Mouse (Mus musculus) neural tube, embryonic 13.5 days (tissue): Measurements from ENCODE around the gene Ncapd3. TPM values are rescaled to one million over a fixed set of nuclear protein-coding genes. Genes with fewer than 3 reads are reported as not detected.

ENCODE experiments used
- ATAC-seq: fragments of 200-750 bp; cut with Nextera tagmentation; 2 replicates; pipeline ENCODE4 v1.8.0; 2017; ENCODE audit warnings: low read depth, mild to moderate bottlenecking, moderate TSS enrichment, moderate library complexity
- H3K27ac ChIP-seq: fragments of 300-500 bp; sonication (generic); replicated peaks from 2 replicates; pipeline ENCODE4 v1.5.1; 2015; ENCODE audit warnings: moderate library complexity, mild to moderate bottlenecking, inconsistent platforms
- H3K27me3 ChIP-seq: fragments of 300-500 bp; sonication (generic); 2 replicates; pipeline ENCODE4 v1.6.1; 2015; ENCODE audit warnings: mild to moderate bottlenecking, inconsistent platforms
- H3K36me3 ChIP-seq: fragments of 300-500 bp; sonication (generic); 2 replicates; pipeline ENCODE4 v1.6.1; 2015; ENCODE audit warnings: mild to moderate bottlenecking, inconsistent platforms
- H3K4me1 ChIP-seq: fragments of 300-500 bp; sonication (generic); replicated peaks from 2 replicates; pipeline ENCODE4 v1.6.1; 2015; ENCODE audit warnings: inconsistent platforms
- H3K4me2 ChIP-seq: fragments of 300-500 bp; sonication (generic); 2 replicates; pipeline ENCODE4 v1.6.1; 2015; ENCODE audit warnings: inconsistent platforms, mild to moderate bottlenecking, moderate library complexity
- H3K4me3 ChIP-seq: fragments of 300-500 bp; sonication (generic); 2 replicates; pipeline ENCODE4 v1.5.1; 2015; ENCODE audit warnings: mild to moderate bottlenecking, inconsistent platforms
- H3K9ac ChIP-seq: fragments of 300-500 bp; sonication (generic); 2 replicates; pipeline ENCODE4 v1.6.1; 2015; ENCODE audit warnings: moderate library complexity, mild to moderate bottlenecking, inconsistent platforms
- H3K9me3 ChIP-seq: fragments of 300-500 bp; sonication (generic); 2 replicates; pipeline ENCODE4 v1.6.1; 2016; ENCODE audit warnings: inconsistent platforms
- WGBS: fragments of 180-500 bp; shearing (Covaris S2); methylation state at CpG from one replicate; pipeline ENCODE4 v1.1.7; 2015; 5-methylcytosine and 5-hydroxymethylcytosine counted together
- polyA plus RNA-seq: library from polyadenylated mRNA; unstranded; fragments of >200 nt; fragmentation: Nextera tagmentation; extraction: Ambion mirVana; gene quantifications from 2 replicates; pipeline ENCODE4 v1.2.1, GENCODE M21; 2015

The Ncapd3 gene
- polyA plus RNA-seq, 1 experiment from 2014 or later = 13.6 TPM

- Histone ChIP-seq H3K4me3 (no peak overlapping the region), H3K27ac (no peak overlapping the region), H3K9me3 (no peaks in the 10 kb centered on the region), H3K4me2 (no peak overlapping the region), H3K4me1 (peaks cover 10% of the 10 kb centered on the region), H3K36me3 (peaks cover 82% of the 10 kb centered on the region), H3K27me3 (no peaks in the 10 kb centered on the region), H3K9ac (no peak overlapping the region)
- ATAC-seq = no peak
- WGBS = 63% methylated on average over 1 of the region's 1 CpGs
Observed at GRCm38 (mm10) chr9:27005933-27006332, 24.0 kb upstream of the Ncapd3 start.

- Histone ChIP-seq H3K9ac (no peak overlapping the region), H3K4me1 (peaks cover under 1% of the 10 kb centered on the region), H3K27me3 (no peaks in the 10 kb centered on the region), H3K36me3 (peaks cover 90% of the 10 kb centered on the region), H3K4me3 (no peak overlapping the region), H3K9me3 (no peaks in the 10 kb centered on the region), H3K4me2 (no peak overlapping the region), H3K27ac (no peak overlapping the region)
- WGBS = 95% methylated on average over 5 of the region's 5 CpGs
- no peak for ATAC-seq
Observed at GRCm38 (mm10) chr9:27006866-27007265, 23.1 kb upstream of the Ncapd3 start.

- Histone ChIP-seq H3K4me3 (no peak overlapping the region), H3K27ac (no peak overlapping the region), H3K9ac (no peak overlapping the region), H3K36me3 (peaks cover 96% of the 10 kb centered on the region), H3K9me3 (no peaks in the 10 kb centered on the region), H3K4me2 (no peak overlapping the region), H3K27me3 (no peaks in the 10 kb centered on the region), H3K4me1 (no peaks in the 10 kb centered on the region)
- ATAC-seq = no peak
- WGBS = 82% methylated on average over 5 of the region's 5 CpGs
Observed at GRCm38 (mm10) chr9:27009231-27009630, 20.7 kb upstream of the Ncapd3 start.

GRCm38 (mm10) chr9:27011572-27011971 is 18.4 kb upstream of the Ncapd3 start:
- H3K36me3 ChIP-seq = peaks cover 97% of the 10 kb centered on the region
- H3K4me2 ChIP-seq = no peak overlapping the region
- 86% methylated on average over 4 of the region's 4 CpGs for WGBS
- no peak overlapping the region for H3K27ac ChIP-seq
- no peaks in the 10 kb centered on the region for H3K4me1 ChIP-seq
- no peaks in the 10 kb centered on the region for H3K9me3 ChIP-seq
- no peaks in the 10 kb centered on the region for H3K27me3 ChIP-seq
- H3K9ac ChIP-seq = no peak overlapping the region
- no peak overlapping the region for H3K4me3 ChIP-seq
- ATAC-seq = no peak

GRCm38 (mm10) chr9:27018961-27019360 is 11.0 kb upstream of the Ncapd3 start:
- H3K9me3 ChIP-seq = no peaks in the 10 kb centered on the region
- peaks cover 68% of the 10 kb centered on the region for H3K36me3 ChIP-seq
- no peak for ATAC-seq
- H3K27ac ChIP-seq = no peak overlapping the region
- H3K4me1 ChIP-seq = peaks cover 11% of the 10 kb centered on the region; the same call in 1 of the 2 replicates
- no peak overlapping the region for H3K4me2 ChIP-seq
- no peak overlapping the region for H3K9ac ChIP-seq
- no peaks in the 10 kb centered on the region for H3K27me3 ChIP-seq
- 93% methylated on average over 10 of the region's 10 CpGs for WGBS
- H3K4me3 ChIP-seq = no peak overlapping the region

- Histone ChIP-seq H3K4me2 (no peak overlapping the region), H3K36me3 (peaks cover 26% of the 10 kb centered on the region), H3K4me1 (peaks cover 52% of the 10 kb centered on the region), H3K9me3 (no peaks in the 10 kb centered on the region), H3K4me3 (no peak overlapping the region), H3K27ac (no peak overlapping the region), H3K27me3 (no peaks in the 10 kb centered on the region), H3K9ac (no peak overlapping the region)
- WGBS = 98% methylated on average over 4 of the region's 4 CpGs
- ATAC-seq = no peak
Observed at GRCm38 (mm10) chr9:27023681-27024080, 6.3 kb upstream of the Ncapd3 start.

GRCm38 (mm10) chr9:27026708-27027107 is 3.3 kb upstream of the Ncapd3 start:
- 88% methylated on average over 1 of the region's 1 CpGs for WGBS
- no peak overlapping the region for H3K27ac ChIP-seq
- H3K36me3 ChIP-seq = peaks cover 9% of the 10 kb centered on the region
- H3K4me2 ChIP-seq = peak overlapping the region; percentile 86
- no peak for ATAC-seq
- no peaks in the 10 kb centered on the region for H3K27me3 ChIP-seq
- no peaks in the 10 kb centered on the region for H3K9me3 ChIP-seq
- H3K9ac ChIP-seq = no peak overlapping the region
- 0 out of 2 replicates have a peak overlapping the region, but pooled peaks have one; percentile 9 for H3K4me3 ChIP-seq
- peaks cover 65% of the 10 kb centered on the region for H3K4me1 ChIP-seq

- peak overlapping the region; percentile 98 for H3K9ac ChIP-seq
- WGBS = 1% methylated on average over 52 of the region's 52 CpGs
- H3K4me2 ChIP-seq = peak overlapping the region; percentile 86
- peak; percentile 58 for ATAC-seq
- H3K36me3 ChIP-seq = peaks cover 2% of the 10 kb centered on the region; the same call in 1 of the 2 replicates
- H3K4me3 ChIP-seq = peak overlapping the region; percentile 84
- H3K9me3 ChIP-seq = no peaks in the 10 kb centered on the region
- H3K4me1 ChIP-seq = peaks cover 62% of the 10 kb centered on the region
- peak overlapping the region; percentile 96 for H3K27ac ChIP-seq
- no peaks in the 10 kb centered on the region for H3K27me3 ChIP-seq
Observed at GRCm38 (mm10) chr9:27029022-27029827, 750 bp upstream of the Ncapd3 start.

GRCm38 (mm10) chr9:27030763-27031100 is 757 bp downstream of the Ncapd3 start:
- ATAC-seq = peak; percentile 41
- 0 out of 2 replicates have a peak overlapping the region, but pooled peaks have one; percentile 34 for H3K27ac ChIP-seq
- WGBS = under 1% methylated on average over 17 of the region's 17 CpGs

GRCm38 (mm10) chr9:27043892-27044291 is 13.9 kb downstream of the Ncapd3 start:
- no peak for ATAC-seq
- WGBS = 92% methylated on average over 5 of the region's 5 CpGs

More at GRCm38 (mm10) chr9:27030763-27031100, 757 bp downstream of the Ncapd3 start:
- Histone ChIP-seq H3K4me1 (peaks cover 52% of the 10 kb centered on the region), H3K4me2 (peak overlapping the region; percentile 86), H3K36me3 (no peaks in the 10 kb centered on the region; the same call in 1 of the 2 replicates), H3K9ac (peak overlapping the region; percentile 81), H3K4me3 (peak overlapping the region; percentile 84), H3K27me3 (no peaks in the 10 kb centered on the region), H3K9me3 (no peaks in the 10 kb centered on the region)

GRCm38 (mm10) chr9:27049492-27049891 is 19.5 kb downstream of the Ncapd3 start:
- ATAC-seq = no peak
- 89% methylated on average over 2 of the region's 2 CpGs for WGBS
- H3K9ac ChIP-seq = no peak overlapping the region
- peaks cover 83% of the 10 kb centered on the region for H3K36me3 ChIP-seq
- H3K9me3 ChIP-seq = no peaks in the 10 kb centered on the region
- H3K27me3 ChIP-seq = no peaks in the 10 kb centered on the region
- H3K4me2 ChIP-seq = no peak overlapping the region
- no peaks in the 10 kb centered on the region for H3K4me1 ChIP-seq
- H3K27ac ChIP-seq = no peak overlapping the region
- H3K4me3 ChIP-seq = no peak overlapping the region

More at GRCm38 (mm10) chr9:27043892-27044291, 13.9 kb downstream of the Ncapd3 start:
- H3K36me3 ChIP-seq = peaks cover 92% of the 10 kb centered on the region
- no peaks in the 10 kb centered on the region for H3K27me3 ChIP-seq
- H3K27ac ChIP-seq = no peak overlapping the region
- H3K4me2 ChIP-seq = no peak overlapping the region
- H3K9ac ChIP-seq = no peak overlapping the region
- H3K9me3 ChIP-seq = no peaks in the 10 kb centered on the region
- H3K4me1 ChIP-seq = no peaks in the 10 kb centered on the region
- H3K4me3 ChIP-seq = no peak overlapping the region

GRCm38 (mm10) chr9:27058341-27058740 is 28.4 kb downstream of the Ncapd3 start:
- no peak overlapping the region for H3K4me3 ChIP-seq
- H3K27me3 ChIP-seq = no peaks in the 10 kb centered on the region
- H3K9ac ChIP-seq = no peak overlapping the region
- H3K4me1 ChIP-seq = no peaks in the 10 kb centered on the region
- no peak for ATAC-seq
- H3K9me3 ChIP-seq = no peaks in the 10 kb centered on the region
- WGBS = 94% methylated on average over 5 of the region's 5 CpGs
- peaks cover 87% of the 10 kb centered on the region for H3K36me3 ChIP-seq
- no peak overlapping the region for H3K4me2 ChIP-seq
- H3K27ac ChIP-seq = no peak overlapping the region
